Mouse (Mus musculus): ENCODE results near the gene Gin1.

- TF ChIP-seq CTCF (IDR thresholded peaks at IDR 0.05) (peak; percentile 64), EP300 (IDR thresholded peaks at IDR 0.05) (no peak)
Observed at GRCm38 (mm10) chr1:97802207-97802902, 32.4 kb downstream of the Gin1 start.

Measured in lung, postnatal 0 days (tissue).